Mouse (Mus musculus): ENCODE data around the gene Pygm. TPM values are rescaled to one million over a fixed set of nuclear protein-coding genes. Genes with fewer than 3 reads are reported as not detected.

Gene Pygm
- 6.0 and 6.8 TPM in 2 replicates for polyA plus RNA-seq (2015; fragmentation: Nextera tagmentation; extraction: Ambion mirVana)

GRCm38 (mm10) chr19:6384128-6384527 lies at the start of gene Pygm:
Gene Pygm, plus strand, starts transcription at chr19:6384399.
- H3K9ac ChIP-seq (ENCODE audit: low read depth, low read length) = 0 out of 2 replicates have a peak within 1 kb of the TSS, but pooled peaks have one; percentile 29
- no peak within 1 kb of the TSS for H3K4me2 ChIP-seq (ENCODE audit: low read depth, low read length)
- WGBS = 20% methylated on average over 7 of the region's 7 CpGs
- no peaks in the 10 kb centered on the region for H3K27me3 ChIP-seq (replicated peaks; ENCODE audit: control insufficient read depth, insufficient read depth, low read length)
- ATAC-seq = peak; percentile 43; the same call in 1 of the 2 replicates
- H3K4me1 ChIP-seq (ENCODE audit: control insufficient read depth, insufficient read depth, low read length) = peaks cover 25% of the 10 kb centered on the region
- no peaks in the 10 kb centered on the region for H3K9me3 ChIP-seq (ENCODE audit: control insufficient read depth, low read length)
- H3K27ac ChIP-seq (ENCODE audit: low read length) = peak within 1 kb of the TSS; percentile 49; the same call in 1 of the 2 replicates
- no peaks in the 10 kb centered on the region for H3K36me3 ChIP-seq (ENCODE audit: control insufficient read depth, insufficient read depth, low read length)
- no peak within 1 kb of the TSS for H3K4me3 ChIP-seq (ENCODE audit: low read length)

GRCm38 (mm10) chr19:6334673-6335457 lies 49.3 kb upstream of the Pygm start, which contains the start of gene Men1:
Gene Men1, plus strand, starts transcription at chr19:6334979.
- Histone ChIP-seq H3K9me3 (ENCODE audit: control insufficient read depth, low read length) (no peaks in the 10 kb centered on the region), H3K36me3 (ENCODE audit: control insufficient read depth, insufficient read depth, low read length) (peaks cover 15% of the 10 kb centered on the region), H3K4me3 (ENCODE audit: low read length) (peak within 1 kb of the TSS; percentile 90), H3K4me2 (ENCODE audit: low read depth, low read length) (peak within 1 kb of the TSS; percentile 94), H3K27ac (ENCODE audit: low read length) (peak within 1 kb of the TSS; percentile 92), H3K27me3 (replicated peaks; ENCODE audit: control insufficient read depth, insufficient read depth, low read length) (no peaks in the 10 kb centered on the region), H3K4me1 (ENCODE audit: control insufficient read depth, insufficient read depth, low read length) (peaks cover 26% of the 10 kb centered on the region), H3K9ac (ENCODE audit: low read depth, low read length) (peak within 1 kb of the TSS; percentile 89)
- WGBS = 0% methylated on average over 43 of the region's 43 CpGs
- peak; percentile 92 for ATAC-seq

GRCm38 (mm10) chr19:6335458-6335827 lies 48.8 kb upstream of the Pygm start:
- peaks cover 31% of the 10 kb centered on the region for H3K4me1 ChIP-seq (ENCODE audit: control insufficient read depth, insufficient read depth, low read length)
- ATAC-seq = peak; percentile 17

GRCm38 (mm10) chr19:6336920-6337319 lies 47.3 kb upstream of the Pygm start:
- peaks cover 31% of the 10 kb centered on the region for H3K4me1 ChIP-seq (ENCODE audit: control insufficient read depth, insufficient read depth, low read length)
- H3K27me3 ChIP-seq (replicated peaks; ENCODE audit: control insufficient read depth, insufficient read depth, low read length) = no peaks in the 10 kb centered on the region
- WGBS = 90% methylated on average over 10 of the region's 10 CpGs
- no peak overlapping the region for H3K27ac ChIP-seq (ENCODE audit: low read length)
- ATAC-seq = no peak
- peak overlapping the region; percentile 89; the same call in 1 of the 2 replicates for H3K9ac ChIP-seq (ENCODE audit: low read depth, low read length)
- H3K9me3 ChIP-seq (ENCODE audit: control insufficient read depth, low read length) = no peaks in the 10 kb centered on the region
- H3K36me3 ChIP-seq (ENCODE audit: control insufficient read depth, insufficient read depth, low read length) = peaks cover 19% of the 10 kb centered on the region
- H3K4me3 ChIP-seq (ENCODE audit: low read length) = no peak overlapping the region
- H3K4me2 ChIP-seq (ENCODE audit: low read depth, low read length) = 0 out of 2 replicates have a peak overlapping the region, but pooled peaks have one; percentile 94

More at GRCm38 (mm10) chr19:6335458-6335827, 48.8 kb upstream of the Pygm start:
- H3K4me2 ChIP-seq (ENCODE audit: low read depth, low read length) = peak overlapping the region; percentile 94
- H3K9me3 ChIP-seq (ENCODE audit: control insufficient read depth, low read length) = no peaks in the 10 kb centered on the region
- H3K36me3 ChIP-seq (ENCODE audit: control insufficient read depth, insufficient read depth, low read length) = peaks cover 19% of the 10 kb centered on the region
- peak overlapping the region; percentile 75 for H3K27ac ChIP-seq (ENCODE audit: low read length)
- H3K27me3 ChIP-seq (replicated peaks; ENCODE audit: control insufficient read depth, insufficient read depth, low read length) = no peaks in the 10 kb centered on the region
- peak overlapping the region; percentile 89 for H3K9ac ChIP-seq (ENCODE audit: low read depth, low read length)
- H3K4me3 ChIP-seq (ENCODE audit: low read length) = peak overlapping the region; percentile 90
- WGBS = 1% methylated on average over 25 of the region's 25 CpGs

- Histone ChIP-seq H3K27me3 (replicated peaks; ENCODE audit: control insufficient read depth, insufficient read depth, low read length) (no peaks in the 10 kb centered on the region), H3K4me3 (ENCODE audit: low read length) (no peak overlapping the region), H3K4me2 (ENCODE audit: low read depth, low read length) (no peak overlapping the region), H3K9me3 (ENCODE audit: control insufficient read depth, low read length) (no peaks in the 10 kb centered on the region), H3K4me1 (ENCODE audit: control insufficient read depth, insufficient read depth, low read length) (peaks cover 35% of the 10 kb centered on the region), H3K27ac (ENCODE audit: low read length) (no peak overlapping the region), H3K36me3 (ENCODE audit: control insufficient read depth, insufficient read depth, low read length) (peaks cover 19% of the 10 kb centered on the region), H3K9ac (ENCODE audit: low read depth, low read length) (no peak overlapping the region)
- WGBS = 95% methylated on average over 7 of the region's 7 CpGs
- no peak for ATAC-seq
These were observed 46.0 kb upstream of the Pygm start for GRCm38 (mm10) chr19:6338171-6338570.

GRCm38 (mm10) chr19:6338716-6339115 lies 45.5 kb upstream of the Pygm start:
- Histone ChIP-seq H3K4me2 (ENCODE audit: low read depth, low read length) (no peak overlapping the region), H3K27ac (ENCODE audit: low read length) (no peak overlapping the region), H3K4me1 (ENCODE audit: control insufficient read depth, insufficient read depth, low read length) (peaks cover 35% of the 10 kb centered on the region), H3K36me3 (ENCODE audit: control insufficient read depth, insufficient read depth, low read length) (peaks cover 19% of the 10 kb centered on the region), H3K4me3 (ENCODE audit: low read length) (no peak overlapping the region), H3K9me3 (ENCODE audit: control insufficient read depth, low read length) (no peaks in the 10 kb centered on the region), H3K9ac (ENCODE audit: low read depth, low read length) (no peak overlapping the region), H3K27me3 (replicated peaks; ENCODE audit: control insufficient read depth, insufficient read depth, low read length) (no peaks in the 10 kb centered on the region)
- ATAC-seq = no peak
- 87% methylated on average over 11 of the region's 11 CpGs for WGBS

GRCm38 (mm10) chr19:6339191-6339590 lies 45.0 kb upstream of the Pygm start:
- H3K36me3 ChIP-seq (ENCODE audit: control insufficient read depth, insufficient read depth, low read length) = peaks cover 19% of the 10 kb centered on the region
- WGBS = 94% methylated on average over 6 of the region's 6 CpGs
- ATAC-seq = no peak
- H3K4me2 ChIP-seq (ENCODE audit: low read depth, low read length) = no peak overlapping the region
- H3K4me3 ChIP-seq (ENCODE audit: low read length) = no peak overlapping the region
- H3K27ac ChIP-seq (ENCODE audit: low read length) = no peak overlapping the region
- H3K9ac ChIP-seq (ENCODE audit: low read depth, low read length) = no peak overlapping the region
- H3K4me1 ChIP-seq (ENCODE audit: control insufficient read depth, insufficient read depth, low read length) = peaks cover 32% of the 10 kb centered on the region
- H3K27me3 ChIP-seq (replicated peaks; ENCODE audit: control insufficient read depth, insufficient read depth, low read length) = no peaks in the 10 kb centered on the region
- H3K9me3 ChIP-seq (ENCODE audit: control insufficient read depth, low read length) = no peaks in the 10 kb centered on the region

- no peaks in the 10 kb centered on the region for H3K9me3 ChIP-seq (ENCODE audit: control insufficient read depth, low read length)
- peak overlapping the region; percentile 47; the same call in 1 of the 2 replicates for H3K27ac ChIP-seq (ENCODE audit: low read length)
- 72% methylated on average over 15 of the region's 15 CpGs for WGBS
- peak overlapping the region; percentile 97 for H3K4me2 ChIP-seq (ENCODE audit: low read depth, low read length)
- H3K4me1 ChIP-seq (ENCODE audit: control insufficient read depth, insufficient read depth, low read length) = peaks cover 29% of the 10 kb centered on the region
- no peaks in the 10 kb centered on the region for H3K27me3 ChIP-seq (replicated peaks; ENCODE audit: control insufficient read depth, insufficient read depth, low read length)
- no peak overlapping the region for H3K4me3 ChIP-seq (ENCODE audit: low read length)
- ATAC-seq = no peak
- H3K9ac ChIP-seq (ENCODE audit: low read depth, low read length) = peak overlapping the region; percentile 80; the same call in 1 of the 2 replicates
- H3K36me3 ChIP-seq (ENCODE audit: control insufficient read depth, insufficient read depth, low read length) = peaks cover 19% of the 10 kb centered on the region
These were observed 44.2 kb upstream of the Pygm start for GRCm38 (mm10) chr19:6339890-6340504.

Measured in intestine, embryonic 16.5 days (tissue).